Mouse (Mus musculus): ENCODE data around the gene Etl4.

Etl4 gene

GRCm38 (mm10) chr2:20722165-20722991, 812.8 kb downstream of the Etl4 start:
- no peak for DNase-seq

GRCm38 (mm10) chr2:20723990-20724745, 814.6 kb downstream of the Etl4 start:
- DNase-seq, result no peak

GRCm38 (mm10) chr2:20726974-20727373, 817.4 kb downstream of the Etl4 start:
- no peak for DNase-seq

GRCm38 (mm10) chr2:20727752-20728438, 818.3 kb downstream of the Etl4 start:
- no peak for DNase-seq

- no peak for DNase-seq
Observed at GRCm38 (mm10) chr2:20735444-20735843, 825.9 kb downstream of the Etl4 start.

- no peak for DNase-seq
Observed at GRCm38 (mm10) chr2:20736324-20737015, 826.9 kb downstream of the Etl4 start.

- no peak for DNase-seq
Observed at GRCm38 (mm10) chr2:20737112-20737808, 827.7 kb downstream of the Etl4 start.

GRCm38 (mm10) chr2:20737837-20738236, 828.3 kb downstream of the Etl4 start:
- no peak for DNase-seq

- no peak for DNase-seq
Observed at GRCm38 (mm10) chr2:20747723-20748122, 838.1 kb downstream of the Etl4 start.

- DNase-seq, result no peak
Observed at GRCm38 (mm10) chr2:20748481-20748880, 838.9 kb downstream of the Etl4 start.

GRCm38 (mm10) chr2:20749687-20750086, 840.1 kb downstream of the Etl4 start:
- no peak for DNase-seq

GRCm38 (mm10) chr2:20753282-20754110, 843.9 kb downstream of the Etl4 start:
- DNase-seq, result no peak

GRCm38 (mm10) chr2:20756964-20757363, 847.4 kb downstream of the Etl4 start:
- DNase-seq, result no peak

- no peak for DNase-seq
Observed at GRCm38 (mm10) chr2:20759045-20759662, 849.6 kb downstream of the Etl4 start.

- no peak for DNase-seq
Observed at GRCm38 (mm10) chr2:20761320-20761719, 851.7 kb downstream of the Etl4 start.

GRCm38 (mm10) chr2:20761751-20762150, 852.2 kb downstream of the Etl4 start:
- no peak for DNase-seq

GRCm38 (mm10) chr2:20763511-20764212, 854.1 kb downstream of the Etl4 start:
- DNase-seq, result no peak

GRCm38 (mm10) chr2:20764566-20765090, 855.0 kb downstream of the Etl4 start:
- no peak for DNase-seq

- DNase-seq, result no peak
Observed at GRCm38 (mm10) chr2:20768681-20769080, 859.1 kb downstream of the Etl4 start.

GRCm38 (mm10) chr2:20770171-20770570, 860.6 kb downstream of the Etl4 start:
- no peak for DNase-seq

All from cerebellum, adult 11 months (tissue).